Mouse (Mus musculus): ENCODE measurements around the gene Dnaja2.

DNA sequence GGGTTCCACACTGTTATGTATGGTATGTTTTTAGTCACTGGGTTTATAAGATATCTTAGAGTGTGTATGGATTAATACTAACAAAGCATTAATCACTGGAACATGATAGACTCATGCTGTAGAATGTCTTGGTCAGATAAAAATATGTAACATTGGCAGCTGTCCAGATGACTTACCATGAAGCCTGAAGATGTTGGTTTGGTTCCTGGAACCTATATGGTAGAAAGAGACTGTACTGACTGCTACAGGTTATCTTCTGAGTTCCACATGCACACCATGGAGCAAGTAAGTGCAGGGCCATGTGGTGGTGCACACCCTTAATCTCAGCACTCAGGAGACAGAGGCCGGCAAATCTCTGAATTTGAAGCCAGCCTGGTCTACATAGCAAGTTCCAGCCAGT, 24.4 kb downstream of the Dnaja2 start:
- TF ChIP-seq CHD2 (IDR thresholded peaks at IDR 0.05; ENCODE audit: low read depth, low read length): no peak
- no peak for TF ChIP-seq MAFK (IDR thresholded peaks at IDR 0.05; ENCODE audit: insufficient read depth, low read depth, low read length)
- no peak for TF ChIP-seq ZNF384 (IDR thresholded peaks at IDR 0.05; ENCODE audit: low read depth, low read length)
- TF ChIP-seq ZC3H11A (IDR thresholded peaks at IDR 0.05; ENCODE audit: borderline replicate concordance, low read depth, low read length): no peak

Data from ES-E14 (cell line).